Mouse (Mus musculus): ENCODE results near the gene Fadd. TPM values are rescaled to one million over a fixed set of nuclear protein-coding genes. Genes with fewer than 3 reads are reported as not detected.

The Fadd gene
- polyA plus RNA-seq, 1 experiment from 2014 or later, result 7.8 TPM

DNA sequence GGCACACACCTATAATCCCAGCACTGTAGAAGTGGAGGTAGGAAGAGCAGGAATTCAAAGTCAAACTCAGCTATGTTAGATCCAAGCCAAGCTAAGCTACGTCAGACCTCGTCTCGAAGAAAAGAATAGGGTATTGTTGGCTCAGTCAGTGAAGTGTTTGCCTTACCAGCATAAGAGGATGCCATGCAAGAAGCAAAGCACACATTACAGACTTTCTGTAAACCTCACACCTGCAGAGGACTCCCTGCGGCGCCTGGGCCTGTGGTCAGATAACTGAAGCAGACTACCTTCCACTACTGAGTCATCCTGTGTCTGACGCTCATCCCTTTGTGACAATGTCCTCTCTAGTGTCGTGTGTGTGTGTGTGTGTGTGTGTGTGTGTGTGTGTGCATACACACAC is 27.3 kb upstream of the Fadd start:
- H3K36me3 ChIP-seq (ENCODE audit: control insufficient read depth, insufficient read depth, low read length), result no peaks in the 10 kb centered on the region; the same call in 1 of the 2 replicates
- H3K4me2 ChIP-seq (replicated peaks; ENCODE audit: low read depth), result no peak overlapping the region
- H3K4me3 ChIP-seq (ENCODE audit: low read depth, low read length), result no peak overlapping the region
- no peak overlapping the region for H3K9ac ChIP-seq (ENCODE audit: low read length)
- no peak for DNase-seq (ENCODE audit: low spot score)
- TF ChIP-seq CTCF (IDR thresholded peaks at IDR 0.05; ENCODE audit: low read depth) (no peak), EP300 (optimal IDR thresholded peaks at IDR 0.05) (no peak)
- no peaks in the 10 kb centered on the region; the same call in 1 of the 2 replicates for H3K4me1 ChIP-seq (replicated peaks; ENCODE audit: control insufficient read depth, insufficient read depth)
- H3K9me3 ChIP-seq (ENCODE audit: control insufficient read depth, low read length), result no peaks in the 10 kb centered on the region
- no peaks in the 10 kb centered on the region for H3K27me3 ChIP-seq (ENCODE audit: control insufficient read depth, insufficient read depth, low read length)
- ATAC-seq (ENCODE audit: low FRiP score, low TSS enrichment), result no peak
- no peak overlapping the region for H3K27ac ChIP-seq (replicated peaks)
- WGBS, result 71% methylated on average over 7 of the region's 7 CpGs

DNA sequence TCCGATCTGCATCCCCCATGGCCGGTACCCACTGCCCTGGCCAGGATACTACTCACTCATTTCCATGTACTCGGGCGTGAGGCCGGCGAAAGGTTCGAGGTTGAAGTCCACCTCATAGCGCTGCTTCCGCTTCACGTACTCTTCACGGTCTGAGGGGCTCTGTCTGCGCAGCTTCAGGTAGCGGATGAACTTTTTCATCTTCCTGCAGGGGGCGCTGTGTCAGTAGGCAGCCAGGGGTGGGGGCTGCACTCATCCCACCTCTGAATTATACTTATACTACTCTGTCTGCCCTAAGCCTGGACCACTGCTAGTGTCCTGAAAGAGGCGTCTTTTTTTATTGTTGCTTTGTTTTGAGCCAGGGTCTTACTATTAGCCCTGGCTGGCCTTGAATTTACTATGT is 25.6 kb upstream of the Fadd start:
- Histone ChIP-seq H3K27me3 (ENCODE audit: control insufficient read depth, insufficient read depth, low read length) (no peaks in the 10 kb centered on the region), H3K9ac (ENCODE audit: low read length) (no peak overlapping the region), H3K4me1 (replicated peaks; ENCODE audit: control insufficient read depth, insufficient read depth) (no peaks in the 10 kb centered on the region; the same call in 1 of the 2 replicates), H3K4me3 (ENCODE audit: low read depth, low read length) (no peak overlapping the region), H3K9me3 (ENCODE audit: control insufficient read depth, low read length) (no peaks in the 10 kb centered on the region), H3K4me2 (replicated peaks; ENCODE audit: low read depth) (no peak overlapping the region), H3K27ac (replicated peaks) (no peak overlapping the region), H3K36me3 (ENCODE audit: control insufficient read depth, insufficient read depth, low read length) (peaks cover 2% of the 10 kb centered on the region; the same call in 1 of the 2 replicates)
- no peak for ATAC-seq (ENCODE audit: low FRiP score, low TSS enrichment)
- TF ChIP-seq EP300 (optimal IDR thresholded peaks at IDR 0.05), result no peak
- peak; percentile 50 for TF ChIP-seq CTCF (IDR thresholded peaks at IDR 0.05; ENCODE audit: low read depth)
- 89% methylated on average over 15 of the region's 15 CpGs for WGBS
- DNase-seq (ENCODE audit: low spot score), result no peak

DNA sequence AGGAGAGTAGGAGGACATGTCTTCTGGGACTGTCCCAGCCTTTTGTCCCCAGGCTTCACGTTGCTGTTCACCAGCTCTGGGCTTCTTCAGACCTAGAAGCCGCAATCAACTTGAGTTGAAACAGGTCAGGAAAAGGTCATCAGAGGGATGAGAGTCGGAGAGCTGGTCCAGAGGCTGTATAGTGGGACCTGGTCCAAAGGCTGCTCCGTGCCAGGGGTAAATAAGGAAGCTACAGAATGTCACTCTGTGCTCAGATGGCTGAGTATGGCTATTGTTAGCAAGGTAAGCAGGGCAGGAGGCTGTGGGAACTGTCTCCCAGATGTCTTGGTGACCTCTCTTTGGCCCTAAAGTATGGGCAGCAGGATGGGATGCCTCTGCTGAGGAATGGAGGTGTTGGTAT is 22.5 kb upstream of the Fadd start:
- ATAC-seq (ENCODE audit: low FRiP score, low TSS enrichment), result no peak
- no peak overlapping the region for H3K27ac ChIP-seq (replicated peaks)
- no peak overlapping the region for H3K4me3 ChIP-seq (ENCODE audit: low read depth, low read length)
- H3K9ac ChIP-seq (ENCODE audit: low read length), result no peak overlapping the region
- peaks cover 6% of the 10 kb centered on the region; the same call in 1 of the 2 replicates for H3K36me3 ChIP-seq (ENCODE audit: control insufficient read depth, insufficient read depth, low read length)
- H3K4me1 ChIP-seq (replicated peaks; ENCODE audit: control insufficient read depth, insufficient read depth), result no peaks in the 10 kb centered on the region
- DNase-seq (ENCODE audit: low spot score), result no peak
- TF ChIP-seq EP300 (optimal IDR thresholded peaks at IDR 0.05) (no peak), CTCF (IDR thresholded peaks at IDR 0.05; ENCODE audit: low read depth) (no peak)
- no peaks in the 10 kb centered on the region for H3K27me3 ChIP-seq (ENCODE audit: control insufficient read depth, insufficient read depth, low read length)
- no peaks in the 10 kb centered on the region for H3K9me3 ChIP-seq (ENCODE audit: control insufficient read depth, low read length)
- WGBS, result 49% methylated on average over 4 of the region's 4 CpGs
- H3K4me2 ChIP-seq (replicated peaks; ENCODE audit: low read depth), result no peak overlapping the region

DNA sequence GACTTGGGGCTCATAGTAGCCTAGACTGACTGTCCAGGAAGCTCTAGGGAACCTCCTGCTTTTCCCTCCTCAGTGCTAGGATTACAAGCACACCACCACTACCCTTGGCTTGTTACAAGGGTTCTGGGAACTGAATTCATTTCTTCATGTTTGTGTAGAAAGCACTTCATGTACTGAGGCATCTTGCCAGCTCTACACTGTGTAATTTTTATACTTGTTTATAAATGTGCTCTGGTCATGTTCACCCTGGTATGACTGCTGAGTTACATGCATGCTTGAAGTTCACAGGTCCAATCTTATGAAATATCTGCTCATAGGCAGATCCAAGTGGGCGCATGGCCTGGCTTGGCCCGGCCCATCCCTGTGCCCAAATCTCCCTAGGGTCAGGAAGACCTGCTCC is 22.0 kb upstream of the Fadd start:
- DNase-seq (ENCODE audit: low spot score), result no peak
- no peaks in the 10 kb centered on the region for H3K9me3 ChIP-seq (ENCODE audit: control insufficient read depth, low read length)
- H3K27me3 ChIP-seq (ENCODE audit: control insufficient read depth, insufficient read depth, low read length), result no peaks in the 10 kb centered on the region
- peaks cover 6% of the 10 kb centered on the region; the same call in 1 of the 2 replicates for H3K36me3 ChIP-seq (ENCODE audit: control insufficient read depth, insufficient read depth, low read length)
- H3K9ac ChIP-seq (ENCODE audit: low read length), result no peak overlapping the region
- no peaks in the 10 kb centered on the region for H3K4me1 ChIP-seq (replicated peaks; ENCODE audit: control insufficient read depth, insufficient read depth)
- no peak overlapping the region for H3K27ac ChIP-seq (replicated peaks)
- H3K4me2 ChIP-seq (replicated peaks; ENCODE audit: low read depth), result no peak overlapping the region
- no peak for ATAC-seq (ENCODE audit: low FRiP score, low TSS enrichment)
- TF ChIP-seq EP300 (optimal IDR thresholded peaks at IDR 0.05) (no peak), CTCF (IDR thresholded peaks at IDR 0.05; ENCODE audit: low read depth) (no peak)
- H3K4me3 ChIP-seq (ENCODE audit: low read depth, low read length), result no peak overlapping the region
- WGBS, result 79% methylated on average over 2 of the region's 2 CpGs

DNA sequence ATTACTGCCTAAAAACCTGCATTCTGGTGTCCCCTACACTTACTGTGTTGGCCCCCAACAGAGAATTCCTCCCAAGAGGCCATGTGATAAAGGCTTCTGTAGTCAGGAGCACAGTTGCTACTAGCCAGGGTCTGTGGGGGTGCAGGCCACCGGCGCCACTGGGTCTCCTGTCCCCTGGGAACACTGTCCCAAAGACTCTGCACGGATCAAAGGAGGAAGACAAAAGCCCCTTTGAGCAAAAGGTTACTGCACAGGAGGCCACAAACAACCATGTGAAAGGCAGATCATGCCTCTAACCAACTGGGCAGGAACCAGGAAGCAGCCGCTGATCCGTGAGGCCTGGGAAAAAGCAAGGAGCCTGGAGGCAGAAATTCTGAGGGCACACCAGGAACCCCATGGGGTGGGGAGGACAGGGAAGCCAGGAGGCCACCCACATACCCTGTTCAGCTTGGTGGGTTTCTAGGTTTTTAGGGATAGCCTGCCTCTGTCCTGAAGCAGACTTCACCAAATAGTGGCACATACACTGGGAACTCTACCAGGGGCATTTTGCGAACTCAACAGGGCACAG is 18.2 kb upstream of the Fadd start:
- H3K27ac ChIP-seq (replicated peaks), result no peak overlapping the region
- no peak overlapping the region for H3K4me2 ChIP-seq (replicated peaks; ENCODE audit: low read depth)
- DNase-seq (ENCODE audit: low spot score) (no peak), ATAC-seq (ENCODE audit: low FRiP score, low TSS enrichment) (no peak)
- H3K4me3 ChIP-seq (ENCODE audit: low read depth, low read length), result no peak overlapping the region
- H3K27me3 ChIP-seq (ENCODE audit: control insufficient read depth, insufficient read depth, low read length), result no peaks in the 10 kb centered on the region
- H3K9ac ChIP-seq (ENCODE audit: low read length), result no peak overlapping the region
- H3K4me1 ChIP-seq (replicated peaks; ENCODE audit: control insufficient read depth, insufficient read depth), result no peaks in the 10 kb centered on the region
- H3K9me3 ChIP-seq (ENCODE audit: control insufficient read depth, low read length), result no peaks in the 10 kb centered on the region
- TF ChIP-seq EP300 (optimal IDR thresholded peaks at IDR 0.05) (no peak), CTCF (IDR thresholded peaks at IDR 0.05; ENCODE audit: low read depth) (no peak)
- H3K36me3 ChIP-seq (ENCODE audit: control insufficient read depth, insufficient read depth, low read length), result peaks cover 8% of the 10 kb centered on the region; the same call in 1 of the 2 replicates
- WGBS, result 75% methylated on average over 6 of the region's 6 CpGs

DNA sequence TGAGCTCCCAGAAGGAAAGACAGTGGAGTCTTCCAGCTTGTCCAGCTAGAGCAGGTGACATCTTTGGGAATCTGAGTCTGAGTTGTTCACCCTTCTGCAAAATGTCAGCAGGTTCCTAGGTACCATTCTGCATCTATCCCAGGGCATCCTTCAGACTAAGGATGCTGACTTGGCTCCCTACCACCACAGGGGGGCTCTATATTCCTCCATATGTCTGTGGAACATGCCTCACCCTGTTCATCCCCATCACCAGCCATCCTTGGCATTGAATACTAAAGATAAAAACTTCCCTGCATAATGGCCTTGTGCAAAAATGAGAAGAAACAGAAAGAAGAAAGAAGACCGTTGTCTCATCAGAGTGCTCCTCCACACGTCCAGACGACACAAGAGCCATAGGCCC is 7.2 kb upstream of the Fadd start:
- H3K36me3 ChIP-seq (ENCODE audit: control insufficient read depth, insufficient read depth, low read length), result peaks cover 6% of the 10 kb centered on the region; the same call in 1 of the 2 replicates
- H3K27me3 ChIP-seq (ENCODE audit: control insufficient read depth, insufficient read depth, low read length), result no peaks in the 10 kb centered on the region
- ATAC-seq (ENCODE audit: low FRiP score, low TSS enrichment) (no peak), DNase-seq (ENCODE audit: low spot score) (no peak)
- WGBS, result 83% methylated on average over 3 of the region's 3 CpGs
- H3K4me1 ChIP-seq (replicated peaks; ENCODE audit: control insufficient read depth, insufficient read depth), result no peaks in the 10 kb centered on the region
- H3K4me2 ChIP-seq (replicated peaks; ENCODE audit: low read depth), result no peak overlapping the region
- TF ChIP-seq EP300 (optimal IDR thresholded peaks at IDR 0.05) (no peak), CTCF (IDR thresholded peaks at IDR 0.05; ENCODE audit: low read depth) (peak; percentile 53)
- no peaks in the 10 kb centered on the region for H3K9me3 ChIP-seq (ENCODE audit: control insufficient read depth, low read length)
- H3K27ac ChIP-seq (replicated peaks), result no peak overlapping the region
- H3K4me3 ChIP-seq (ENCODE audit: low read depth, low read length), result no peak overlapping the region
- no peak overlapping the region for H3K9ac ChIP-seq (ENCODE audit: low read length)
